Mouse (Mus musculus): Measurements from ENCODE around the gene Agtr2. TPM values are rescaled to one million over a fixed set of nuclear protein-coding genes. Genes with fewer than 3 reads are reported as not detected.
A peak's percentile ranks its signal among the peaks of the same experiment; 100 is the strongest.
"Not testable (repeated sequence)": the region's sequence is repeated elsewhere in the genome, so short reads cannot be mapped to it uniquely, and the experiment has no call there.

The Agtr2 gene
- 47.7 and 49.9 TPM in 2 replicates for polyA plus RNA-seq (2015; fragmentation: Nextera tagmentation; extraction: Ambion mirVana)

DNA sequence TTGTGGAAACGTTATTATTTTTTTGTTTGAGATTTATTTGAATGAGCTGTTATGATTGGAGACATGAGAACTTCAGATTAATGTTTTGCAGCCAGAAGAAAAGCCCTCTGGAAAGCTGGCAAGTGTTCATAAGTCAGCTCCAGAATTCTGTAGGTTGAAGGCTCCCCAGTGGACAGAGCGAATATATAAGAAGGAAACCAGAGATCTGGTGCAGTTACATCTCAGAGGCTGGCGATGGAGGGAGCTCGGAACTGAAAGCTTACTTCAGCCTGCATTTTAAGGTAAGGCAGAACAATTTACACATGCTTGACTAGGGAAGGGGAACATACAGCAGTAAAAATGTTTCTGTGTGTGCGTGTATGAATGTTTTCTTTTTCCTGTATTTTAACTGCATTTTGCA, at the start of gene Agtr2:
TSS of gene Agtr2 (plus strand) at position 131 of the 400 bp plus-strand sequence.
- whole genome bisulfite sequencing: 44% methylated on average over 5 of the region's 5 CpGs
- Histone ChIP-seq H3K9me3 (no peaks in the 10 kb centered on the region), H3K4me2 (no peak within 1 kb of the TSS), H3K36me3 (no peaks in the 10 kb centered on the region), H3K9ac (no peak within 1 kb of the TSS), H3K27me3 (replicated peaks) (no peaks in the 10 kb centered on the region), H3K4me1 (no peaks in the 10 kb centered on the region), H3K27ac (no peak within 1 kb of the TSS), H3K4me3 (replicated peaks) (peak within 1 kb of the TSS; percentile 16; the same call in 1 of the 2 replicates)
- no peak for ATAC-seq (ENCODE audit: insufficient read depth, low FRiP score, low read depth)

DNA sequence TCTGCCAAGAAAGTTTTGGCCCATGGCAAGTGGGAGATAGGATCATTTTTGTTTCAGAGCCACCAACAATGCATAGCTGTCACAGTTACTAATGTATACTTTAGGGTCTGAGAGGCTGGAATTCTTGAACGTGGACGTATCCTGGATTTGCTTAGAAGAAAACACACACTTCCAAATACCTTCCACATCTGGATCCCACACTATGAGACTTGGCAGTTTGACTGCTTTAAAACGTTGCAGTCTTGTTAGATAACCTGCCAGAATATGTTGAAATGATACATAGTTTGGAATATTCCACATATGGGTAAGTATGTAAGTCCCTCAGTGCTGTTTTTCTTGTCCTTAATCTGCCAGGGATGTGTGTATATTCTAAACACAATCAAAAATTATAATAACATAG, 31.8 kb upstream of the Agtr2 start:
- no peaks in the 10 kb centered on the region for H3K4me1 ChIP-seq
- H3K9ac ChIP-seq: no peak overlapping the region
- no peak overlapping the region for H3K27ac ChIP-seq
- no peak for ATAC-seq (ENCODE audit: insufficient read depth, low FRiP score, low read depth)
- no peaks in the 10 kb centered on the region for H3K9me3 ChIP-seq
- H3K4me2 ChIP-seq: no peak overlapping the region
- 29% methylated on average over 3 of the region's 3 CpGs for WGBS
- H3K36me3 ChIP-seq: no peaks in the 10 kb centered on the region
- H3K27me3 ChIP-seq (replicated peaks): no peaks in the 10 kb centered on the region
- no peak overlapping the region for H3K4me3 ChIP-seq (replicated peaks)

DNA sequence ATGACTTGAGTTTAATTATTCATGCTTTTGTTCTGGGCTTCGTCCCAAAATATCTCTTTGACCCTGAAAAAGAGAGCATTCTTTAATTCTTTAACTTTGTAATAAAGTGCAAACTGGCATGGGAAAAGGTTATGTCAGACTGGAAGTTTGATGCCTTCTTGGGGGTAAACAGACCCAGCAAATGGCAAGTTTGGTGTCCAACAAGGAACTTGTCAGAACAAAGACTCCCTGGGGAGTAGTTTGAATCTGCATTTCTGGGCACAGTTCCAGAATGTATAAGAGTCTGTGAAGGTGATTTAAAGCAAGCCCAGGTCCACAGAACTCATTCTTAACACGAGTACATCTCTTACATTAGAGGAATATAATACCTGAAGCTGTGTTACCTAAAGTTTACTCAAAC, 3.8 kb downstream of the Agtr2 start:
- no peak for ATAC-seq (ENCODE audit: insufficient read depth, low FRiP score, low read depth)
- H3K4me2 ChIP-seq: no peak overlapping the region
- H3K27ac ChIP-seq: no peak overlapping the region
- 48% methylated on average over 2 of the region's 2 CpGs for WGBS
- H3K9me3 ChIP-seq: no peaks in the 10 kb centered on the region
- no peak overlapping the region for H3K9ac ChIP-seq
- H3K4me1 ChIP-seq: no peaks in the 10 kb centered on the region
- no peak overlapping the region for H3K4me3 ChIP-seq (replicated peaks)
- no peaks in the 10 kb centered on the region for H3K36me3 ChIP-seq
- H3K27me3 ChIP-seq (replicated peaks): no peaks in the 10 kb centered on the region

DNA sequence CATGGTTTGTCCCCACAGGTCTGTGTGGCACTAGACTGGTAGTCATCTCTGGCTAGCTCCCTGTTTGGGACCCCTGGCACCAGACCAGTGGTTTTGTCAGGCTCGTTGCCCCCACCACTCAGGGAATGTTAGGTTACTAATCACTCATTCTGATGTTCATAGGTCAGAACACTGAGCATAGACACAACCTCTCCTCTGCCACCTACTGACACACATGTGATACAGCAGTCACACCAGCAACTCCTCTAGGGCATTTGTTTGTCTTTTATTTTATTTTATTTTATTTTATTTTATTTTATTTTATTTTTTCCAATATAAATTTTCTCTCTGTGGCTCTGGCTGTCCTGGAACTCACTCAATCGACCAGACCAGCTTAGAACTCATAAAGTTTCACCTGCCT, 15.9 kb downstream of the Agtr2 start:
- WGBS: 24% methylated on average over 2 of the region's 2 CpGs
- no peaks in the 10 kb centered on the region for H3K27me3 ChIP-seq (replicated peaks)
- H3K4me3 ChIP-seq (replicated peaks): no peak overlapping the region
- H3K9me3 ChIP-seq: no peaks in the 10 kb centered on the region
- no peak overlapping the region for H3K9ac ChIP-seq
- no peak overlapping the region for H3K4me2 ChIP-seq
- H3K4me1 ChIP-seq: no peaks in the 10 kb centered on the region
- H3K27ac ChIP-seq: no peak overlapping the region
- ATAC-seq (ENCODE audit: insufficient read depth, low FRiP score, low read depth): no peak
- H3K36me3 ChIP-seq: no peaks in the 10 kb centered on the region

DNA sequence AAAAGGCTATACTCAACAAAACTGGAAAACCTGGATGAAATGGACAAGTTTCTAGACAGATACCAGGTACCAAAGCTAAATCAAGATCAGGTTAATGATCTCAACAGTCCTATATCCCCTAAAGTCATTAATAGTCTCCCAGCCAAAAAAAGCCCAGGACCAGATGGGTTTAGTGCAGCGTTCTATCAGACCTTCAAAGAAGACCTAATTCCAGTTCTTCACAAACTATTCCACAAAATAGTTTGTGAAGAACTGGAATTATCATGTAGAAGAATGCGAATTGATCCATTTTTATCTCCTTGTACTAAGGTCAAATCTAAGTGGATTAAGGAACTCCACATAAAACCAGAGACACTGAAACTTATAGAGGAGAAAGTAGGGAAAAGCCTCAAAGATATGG, 23.0 kb downstream of the Agtr2 start:
- H3K4me3 ChIP-seq (replicated peaks); H3K9me3 ChIP-seq; H3K27ac ChIP-seq; H3K9ac ChIP-seq; H3K4me1 ChIP-seq; H3K27me3 ChIP-seq (replicated peaks); H3K4me2 ChIP-seq; H3K36me3 ChIP-seq; ATAC-seq (ENCODE audit: insufficient read depth, low FRiP score, low read depth): not testable (repeated sequence)
- WGBS: 79% methylated on average over 2 of the region's 2 CpGs

DNA sequence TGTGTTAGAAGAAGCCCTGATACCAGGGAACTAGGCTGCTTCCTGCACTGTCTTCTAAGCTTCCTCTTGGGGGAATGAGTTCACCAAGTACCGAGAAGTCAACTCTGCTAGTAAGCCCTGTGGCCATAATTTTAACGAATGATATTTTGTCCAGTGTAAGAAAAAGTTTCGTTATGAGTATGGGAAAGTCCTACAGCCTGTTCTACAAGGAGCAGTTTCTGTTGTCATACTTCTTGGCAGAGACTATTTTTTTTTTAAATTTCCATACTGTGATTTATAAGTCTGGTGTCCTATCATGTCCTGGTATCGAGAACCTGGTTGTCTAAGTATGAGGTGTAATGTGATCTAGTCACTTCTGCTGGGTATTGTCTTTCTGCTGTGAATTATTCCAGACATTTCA, 38.2 kb downstream of the Agtr2 start:
- ATAC-seq (ENCODE audit: insufficient read depth, low FRiP score, low read depth): no peak
- no peaks in the 10 kb centered on the region for H3K36me3 ChIP-seq
- H3K27ac ChIP-seq: no peak overlapping the region
- H3K4me3 ChIP-seq (replicated peaks): no peak overlapping the region
- no peaks in the 10 kb centered on the region for H3K9me3 ChIP-seq
- no peaks in the 10 kb centered on the region for H3K4me1 ChIP-seq
- no peak overlapping the region for H3K4me2 ChIP-seq
- no peak overlapping the region for H3K9ac ChIP-seq
- 77% methylated on average over 4 of the region's 4 CpGs for WGBS
- H3K27me3 ChIP-seq (replicated peaks): no peaks in the 10 kb centered on the region

Other genes with a start within 250 kb of the Agtr2 start
- 0.30 and 0.81 TPM in 2 replicates for gene Slc6a14, start 230.4 kb downstream of the Agtr2 start, polyA plus RNA-seq (2015; fragmentation: Nextera tagmentation; extraction: Ambion mirVana)